Mouse (Mus musculus) heart, embryonic 11.5 days (tissue): ENCODE measurements around the gene Plvap. TPM values are rescaled to one million over a fixed set of nuclear protein-coding genes. Genes with fewer than 3 reads are reported as not detected.

Experiments
- ATAC-seq: fragments of 200-750 bp; cut with Nextera tagmentation; replicated peaks from 2 replicates; pipeline ENCODE4 v1.8.0; 2017; ENCODE audit warnings: moderate library complexity; ENCODE audit not compliant: insufficient number of reproducible peaks, low FRiP score, low TSS enrichment
- H3K27ac ChIP-seq: fragments of 300-500 bp; sonication (generic); 2 replicates; pipeline ENCODE4 v1.5.1; 2014; ENCODE audit warnings: mild to moderate bottlenecking, low read depth, low read length
- H3K27me3 ChIP-seq: fragments of 300-500 bp; sonication (generic); 2 replicates; pipeline ENCODE4 v1.6.1; 2014; ENCODE audit warnings: mild to moderate bottlenecking, low read length, mixed read lengths; ENCODE audit not compliant: control insufficient read depth, insufficient read depth
- H3K36me3 ChIP-seq: fragments of 300-500 bp; sonication (generic); 2 replicates; pipeline ENCODE4 v1.6.1; 2014; ENCODE audit warnings: mild to moderate bottlenecking, low read length, moderate library complexity, mixed read lengths; ENCODE audit not compliant: control insufficient read depth, insufficient read depth
- H3K4me1 ChIP-seq: fragments of 300-500 bp; sonication (generic); 2 replicates; pipeline ENCODE4 v1.6.1; 2014; ENCODE audit warnings: low read length; ENCODE audit not compliant: control insufficient read depth, insufficient read depth
- H3K4me2 ChIP-seq: fragments of 300-500 bp; sonication (generic); 2 replicates; pipeline ENCODE4 v1.6.1; 2014; ENCODE audit warnings: mild to moderate bottlenecking, moderate library complexity
- H3K4me3 ChIP-seq: fragments of 300-500 bp; sonication (generic); 2 replicates; pipeline ENCODE4 v1.5.1; 2014; ENCODE audit warnings: low read depth, low read length
- H3K9ac ChIP-seq: fragments of 300-500 bp; sonication (generic); 2 replicates; pipeline ENCODE4 v1.6.1; 2014; ENCODE audit warnings: mild to moderate bottlenecking, low read depth, low read length, moderate library complexity
- H3K9me3 ChIP-seq: fragments of 300-500 bp; sonication (generic); replicated peaks from 2 replicates; pipeline ENCODE4 v1.6.1; 2016; ENCODE audit warnings: low read length; ENCODE audit not compliant: control insufficient read depth
- WGBS: fragments of 180-500 bp; shearing (Covaris S2); extraction: QIAGEN DNeasy Blood & Tissue Kit; methylation state at CpG from one replicate; pipeline ENCODE4 v1.1.7; 2014; ENCODE audit not compliant: insufficient replicate concordance; 5-methylcytosine and 5-hydroxymethylcytosine counted together
- polyA plus RNA-seq: library from polyadenylated mRNA; unstranded; fragments of >200 nt; fragmentation: Nextera tagmentation; extraction: Ambion mirVana; gene quantifications from 2 replicates; pipeline ENCODE4 v1.2.1, GENCODE M21; 2014

Plvap gene
- polyA plus RNA-seq, 1 experiment from 2014 or later: 148 TPM

DNA sequence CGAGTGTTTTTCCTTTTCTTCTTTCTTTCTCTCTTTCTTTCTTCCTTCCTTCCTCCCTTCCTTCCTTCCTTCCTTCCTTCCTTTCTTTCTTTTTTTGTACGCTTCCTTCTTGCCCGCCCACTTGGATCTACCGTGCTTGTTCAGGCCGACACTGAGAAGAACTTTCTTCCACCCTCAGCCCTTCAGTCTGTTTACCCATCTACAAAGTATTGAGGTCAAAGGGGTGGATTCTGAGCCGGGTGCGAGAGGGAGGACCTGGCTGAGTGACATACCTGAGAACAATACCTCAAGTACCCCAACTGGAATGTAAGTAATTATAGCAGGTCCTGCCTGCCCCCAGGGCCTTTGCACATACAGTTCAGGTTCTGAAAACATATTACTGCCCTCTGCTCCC is 25.4 kb downstream of the Plvap start:
- peak overlapping the region; percentile 84 for H3K4me2 ChIP-seq
- no peak for ATAC-seq
- peaks cover 9% of the 10 kb centered on the region for H3K36me3 ChIP-seq
- peaks cover 7% of the 10 kb centered on the region for H3K27me3 ChIP-seq
- peak overlapping the region; percentile 65 for H3K4me3 ChIP-seq
- H3K9ac ChIP-seq: no peak overlapping the region
- peaks cover 10% of the 10 kb centered on the region for H3K4me1 ChIP-seq
- no peak overlapping the region; the same call in 1 of the 2 replicates for H3K27ac ChIP-seq
- 22% methylated on average over 7 of the region's 7 CpGs for whole genome bisulfite sequencing
- no peaks in the 10 kb centered on the region for H3K9me3 ChIP-seq

DNA sequence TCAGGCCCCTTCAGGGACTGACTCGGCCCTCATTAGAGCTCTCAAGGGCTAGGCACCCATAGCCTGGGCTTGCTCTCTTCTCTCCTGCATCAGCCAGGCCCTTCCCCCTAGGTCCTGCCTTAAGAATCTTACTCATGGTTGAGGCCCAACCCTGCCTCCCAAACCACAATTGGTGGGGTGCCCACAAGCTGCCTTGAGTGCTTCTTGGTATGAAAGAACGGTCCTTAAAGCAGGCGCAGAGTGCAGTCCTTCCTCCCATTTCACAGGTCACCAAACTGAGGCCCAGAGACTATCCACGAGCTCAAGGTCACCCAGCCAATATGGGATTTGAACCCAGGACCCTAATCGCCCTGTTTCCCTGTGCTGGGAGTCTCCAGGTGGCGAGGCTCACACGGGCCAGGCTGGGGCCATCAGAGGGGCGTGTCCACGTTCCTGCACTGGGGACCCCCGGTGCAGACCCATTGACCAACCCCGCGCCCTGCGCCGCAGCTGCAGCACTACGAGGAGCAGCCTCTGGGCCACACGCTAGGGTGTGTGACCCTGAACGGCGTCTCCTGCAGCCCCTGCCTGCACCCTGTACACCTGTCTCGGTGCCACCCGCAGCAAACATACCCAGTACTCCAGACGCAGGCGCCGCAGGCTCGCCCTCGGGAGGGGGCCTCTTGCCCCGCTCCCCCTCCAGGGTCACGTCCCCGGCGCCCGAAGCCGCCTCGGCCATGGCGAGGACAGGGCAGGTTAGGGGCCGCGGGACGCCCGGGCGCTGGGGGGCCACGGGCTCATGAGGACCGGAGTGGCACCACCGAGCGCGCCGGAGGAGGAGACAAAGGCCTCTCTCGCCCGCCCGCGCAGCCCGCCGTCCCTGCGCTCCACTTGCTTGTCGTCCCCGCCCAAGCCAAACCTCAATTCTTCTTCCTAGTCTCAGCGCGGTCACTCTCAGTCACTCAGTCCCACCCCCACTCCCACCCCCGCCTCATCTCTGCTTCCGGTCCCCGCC is 26.1 kb downstream of the Plvap start, which contains the start of gene Ano8:
TSS of gene Ano8 (minus strand) at position 822 of the 994 bp plus-strand sequence.
- 5% methylated on average over 50 of the region's 58 CpGs for WGBS
- H3K9me3 ChIP-seq: no peaks in the 10 kb centered on the region
- H3K4me3 ChIP-seq: peak within 1 kb of the TSS; percentile 65
- H3K36me3 ChIP-seq: peaks cover 4% of the 10 kb centered on the region; the same call in 1 of the 2 replicates
- H3K4me1 ChIP-seq: peaks cover 10% of the 10 kb centered on the region
- peaks cover 13% of the 10 kb centered on the region for H3K27me3 ChIP-seq
- H3K4me2 ChIP-seq: peak within 1 kb of the TSS; percentile 84
- peak within 1 kb of the TSS; percentile 82 for H3K9ac ChIP-seq
- peak within 1 kb of the TSS; percentile 43; the same call in 1 of the 2 replicates for H3K27ac ChIP-seq
- peak; percentile 60 for ATAC-seq

DNA sequence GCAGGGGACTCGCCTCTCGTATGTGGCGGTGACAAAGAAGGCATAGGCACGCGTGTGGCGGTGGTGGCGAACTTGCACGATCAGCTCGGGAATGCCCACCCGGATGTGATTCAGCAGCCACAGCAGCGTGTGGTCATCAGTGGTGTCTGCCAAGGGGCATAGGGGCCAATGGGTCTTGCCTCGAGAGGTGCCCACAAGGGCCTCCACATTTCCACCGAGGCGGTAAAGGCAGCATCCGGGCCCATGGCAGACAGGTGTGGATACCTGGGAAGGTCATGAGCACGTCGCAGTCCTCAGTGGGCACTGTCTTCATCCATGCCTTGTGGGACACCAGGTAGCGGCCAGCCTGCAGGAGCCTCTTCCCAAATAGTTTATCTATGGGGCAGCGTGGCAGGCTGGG is 26.8 kb downstream of the Plvap start:
- H3K9ac ChIP-seq: no peak overlapping the region
- peaks cover 8% of the 10 kb centered on the region for H3K4me1 ChIP-seq
- no peak for ATAC-seq
- H3K27ac ChIP-seq: no peak overlapping the region
- H3K4me3 ChIP-seq: no peak overlapping the region
- H3K9me3 ChIP-seq: no peaks in the 10 kb centered on the region
- peaks cover 16% of the 10 kb centered on the region for H3K27me3 ChIP-seq
- 85% methylated on average over 19 of the region's 19 CpGs for WGBS
- H3K4me2 ChIP-seq: peak overlapping the region; percentile 84; the same call in 1 of the 2 replicates
- H3K36me3 ChIP-seq: no peaks in the 10 kb centered on the region

DNA sequence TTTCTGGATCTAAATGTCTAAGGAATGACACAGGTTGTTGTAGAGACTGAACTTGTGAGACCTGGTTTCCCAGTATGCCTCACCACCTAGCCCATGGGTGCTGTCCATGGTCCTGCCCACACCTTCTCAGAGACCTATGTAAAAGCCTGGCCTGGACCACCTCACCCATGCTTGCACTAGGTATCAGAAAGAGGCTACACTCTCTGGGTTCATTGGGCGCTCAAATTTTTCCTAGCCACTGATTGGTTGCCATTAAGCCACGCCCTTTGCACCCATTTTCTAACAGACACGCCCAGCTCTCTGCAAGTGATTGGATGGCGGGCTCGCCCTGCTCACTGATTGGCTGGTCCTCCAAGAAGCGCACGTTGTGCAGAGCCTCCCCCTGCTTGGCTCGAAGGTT is 27.6 kb downstream of the Plvap start:
- no peak overlapping the region for H3K9ac ChIP-seq
- no peaks in the 10 kb centered on the region for H3K9me3 ChIP-seq
- ATAC-seq: no peak
- H3K27me3 ChIP-seq: peaks cover 18% of the 10 kb centered on the region
- H3K27ac ChIP-seq: no peak overlapping the region
- no peak overlapping the region for H3K4me2 ChIP-seq
- no peaks in the 10 kb centered on the region for H3K36me3 ChIP-seq
- 47% methylated on average over 8 of the region's 8 CpGs for WGBS
- H3K4me3 ChIP-seq: no peak overlapping the region
- peaks cover under 1% of the 10 kb centered on the region for H3K4me1 ChIP-seq

DNA sequence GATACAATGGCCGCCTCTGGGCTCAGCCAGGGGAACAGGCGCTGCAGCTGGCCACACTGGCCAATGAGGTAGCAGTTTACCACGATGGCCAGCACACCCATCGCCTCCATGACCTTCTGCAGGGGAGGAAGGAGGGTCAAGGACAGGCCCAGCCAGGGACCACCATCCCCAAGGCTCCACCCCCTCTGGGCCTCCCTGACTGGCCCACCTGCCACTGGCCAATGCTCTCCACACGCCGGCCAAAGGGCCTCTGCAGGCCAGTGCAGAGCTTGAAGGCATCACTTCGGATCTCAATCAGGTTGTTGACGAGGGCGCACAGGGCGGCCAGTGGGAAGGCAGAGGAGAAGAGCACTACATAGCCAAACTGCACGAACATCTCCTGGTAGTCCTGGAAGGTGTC is 32.6 kb downstream of the Plvap start:
- peaks cover 30% of the 10 kb centered on the region for H3K27me3 ChIP-seq
- H3K4me2 ChIP-seq: no peak overlapping the region
- ATAC-seq: no peak
- no peaks in the 10 kb centered on the region for H3K36me3 ChIP-seq
- H3K4me3 ChIP-seq: no peak overlapping the region
- no peaks in the 10 kb centered on the region for H3K9me3 ChIP-seq
- 0 out of 2 replicates have a peak, but pooled peaks cover 5% of the 10 kb centered on the region for H3K4me1 ChIP-seq
- H3K27ac ChIP-seq: no peak overlapping the region
- H3K9ac ChIP-seq: no peak overlapping the region
- WGBS: 77% methylated on average over 11 of the region's 11 CpGs

DNA sequence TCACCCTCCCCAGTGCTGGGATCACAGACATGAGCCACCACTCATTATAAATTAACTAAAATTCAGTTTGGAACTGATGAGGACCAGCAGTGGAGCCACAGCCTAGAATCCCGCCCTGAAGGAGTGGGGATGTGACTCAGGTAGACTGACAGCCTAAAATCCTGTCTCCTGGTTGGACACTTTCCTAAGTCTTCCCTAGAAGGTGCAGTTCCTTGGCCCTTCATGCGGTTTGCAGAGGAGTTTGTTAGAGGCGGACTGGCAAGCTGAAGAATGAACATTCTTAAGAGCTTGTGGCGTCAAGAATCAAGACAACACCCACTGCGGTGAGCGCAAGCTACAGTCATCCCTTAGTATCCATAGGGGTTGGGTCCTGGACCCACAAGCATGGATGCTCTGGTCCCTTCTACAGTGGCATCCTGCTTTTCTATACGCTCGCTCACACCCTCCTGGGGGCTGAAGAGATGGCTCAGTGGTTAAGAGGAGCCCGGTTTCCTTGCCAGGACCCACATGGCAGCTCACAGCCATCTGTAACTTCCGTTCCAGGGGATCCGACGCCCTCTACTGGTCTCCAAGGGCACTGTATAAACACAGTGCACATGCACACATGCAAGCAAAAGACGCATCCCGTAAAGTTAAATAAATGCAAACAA is 34.2 kb downstream of the Plvap start:
- peak overlapping the region; percentile 60; the same call in 1 of the 2 replicates for H3K4me3 ChIP-seq
- WGBS: 35% methylated on average over 14 of the region's 14 CpGs
- no peaks in the 10 kb centered on the region for H3K9me3 ChIP-seq
- peak overlapping the region; percentile 88 for H3K4me2 ChIP-seq
- H3K36me3 ChIP-seq: peaks cover 3% of the 10 kb centered on the region
- ATAC-seq: no peak
- peak overlapping the region; percentile 71; the same call in 1 of the 2 replicates for H3K9ac ChIP-seq
- 0 out of 2 replicates have a peak, but pooled peaks cover 5% of the 10 kb centered on the region for H3K4me1 ChIP-seq
- H3K27ac ChIP-seq: no peak overlapping the region
- peaks cover 30% of the 10 kb centered on the region for H3K27me3 ChIP-seq

DNA sequence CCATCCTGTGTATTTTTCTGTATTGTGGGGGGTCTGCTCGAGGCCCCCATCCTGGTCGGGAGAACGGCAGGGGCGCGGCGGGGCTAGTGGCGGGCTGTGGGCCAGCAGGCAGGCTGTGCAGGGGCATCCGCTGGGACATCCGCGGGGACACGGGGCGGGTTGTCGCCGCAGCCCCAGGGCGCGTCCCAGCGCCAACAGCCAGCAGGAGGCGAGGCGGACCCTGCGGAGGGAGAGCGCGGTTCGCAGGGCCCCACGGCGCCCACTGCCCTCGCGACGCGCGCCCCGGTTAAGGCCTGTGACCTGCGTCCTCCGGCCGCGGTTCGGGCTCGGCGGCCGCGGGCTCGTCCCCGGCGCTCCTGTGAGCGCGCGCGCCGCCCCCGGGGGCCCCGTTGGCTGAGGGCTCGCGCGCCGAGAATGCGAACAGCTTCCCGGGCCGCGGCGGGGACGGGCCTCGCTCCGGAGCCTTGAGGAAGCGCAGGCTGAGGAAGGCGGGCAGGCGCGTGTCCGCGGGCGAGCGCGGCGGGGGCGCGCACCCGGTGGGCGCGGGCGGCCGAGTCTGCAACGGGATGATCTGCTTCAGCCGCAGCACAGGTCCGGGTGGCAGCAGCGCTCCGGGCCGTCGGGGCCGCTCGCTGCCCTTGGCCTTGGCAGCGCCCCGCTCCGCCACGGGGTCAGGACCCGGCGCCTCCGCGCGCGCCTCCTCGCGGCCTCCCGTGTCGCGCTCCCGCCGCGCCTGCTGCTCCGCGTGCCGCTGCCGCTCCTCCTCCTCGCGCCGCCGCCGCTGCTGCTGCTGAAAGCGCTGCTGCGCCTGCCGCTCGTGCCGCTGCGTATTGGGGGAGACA is 35.2 kb downstream of the Plvap start:
- peak overlapping the region; percentile 60 for H3K4me3 ChIP-seq
- peak overlapping the region; percentile 71 for H3K9ac ChIP-seq
- H3K36me3 ChIP-seq: peaks cover 12% of the 10 kb centered on the region
- H3K4me2 ChIP-seq: peak overlapping the region; percentile 88
- H3K9me3 ChIP-seq: no peaks in the 10 kb centered on the region
- H3K4me1 ChIP-seq: 0 out of 2 replicates have a peak, but pooled peaks cover 5% of the 10 kb centered on the region
- peaks cover 25% of the 10 kb centered on the region for H3K27me3 ChIP-seq
- WGBS: under 1% methylated on average over 98 of the region's 121 CpGs
- H3K27ac ChIP-seq: peak overlapping the region; percentile 78
- peak; percentile 52 for ATAC-seq

DNA sequence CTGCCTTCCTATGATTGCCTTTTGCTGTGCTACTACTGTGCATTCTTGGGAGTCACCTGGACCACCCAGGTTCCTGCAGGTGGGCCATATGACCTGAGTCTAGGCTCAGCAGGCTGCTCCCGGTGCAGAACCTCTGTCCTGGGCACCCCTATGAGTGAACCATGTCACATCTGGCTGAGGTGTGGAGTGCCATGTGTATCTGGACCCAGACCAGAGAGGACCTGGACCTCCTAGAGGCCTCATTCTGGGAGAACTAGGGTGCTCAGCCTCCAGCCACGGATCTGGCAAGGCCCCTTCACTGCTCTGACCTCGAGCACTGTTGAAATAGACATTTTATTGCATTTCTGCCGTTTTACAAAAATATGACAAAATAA is 35.9 kb downstream of the Plvap start:
- ATAC-seq: 0 out of 2 replicates have a peak, but pooled peaks have one; percentile 16
- peak overlapping the region; percentile 88 for H3K4me2 ChIP-seq

More for the DNA sequence above, 35.9 kb downstream of the Plvap start:
- Histone ChIP-seq H3K9me3 (no peaks in the 10 kb centered on the region), H3K27ac (no peak overlapping the region), H3K4me1 (peaks cover 6% of the 10 kb centered on the region; the same call in 1 of the 2 replicates), H3K27me3 (peaks cover 19% of the 10 kb centered on the region), H3K4me3 (peak overlapping the region; percentile 60), H3K36me3 (peaks cover 15% of the 10 kb centered on the region), H3K9ac (peak overlapping the region; percentile 71)
- 19% methylated on average over 4 of the region's 4 CpGs for WGBS
